Mouse (Mus musculus) ES-Bruce4 (cell line): ENCODE results near the gene Me1.

Source experiments
- EP300 ChIP-seq: IDR thresholded peaks from 2 replicates; pipeline ENCODE4 v1.6.1; 2011; ENCODE audit warnings: low read depth, low read length; ENCODE audit not compliant: insufficient read depth
- POLR2A ChIP-seq: IDR thresholded peaks from one replicate; pipeline ENCODE4 v1.8.1; 2011; ENCODE audit warnings: low read length; ENCODE audit not compliant: insufficient read depth

DNA sequence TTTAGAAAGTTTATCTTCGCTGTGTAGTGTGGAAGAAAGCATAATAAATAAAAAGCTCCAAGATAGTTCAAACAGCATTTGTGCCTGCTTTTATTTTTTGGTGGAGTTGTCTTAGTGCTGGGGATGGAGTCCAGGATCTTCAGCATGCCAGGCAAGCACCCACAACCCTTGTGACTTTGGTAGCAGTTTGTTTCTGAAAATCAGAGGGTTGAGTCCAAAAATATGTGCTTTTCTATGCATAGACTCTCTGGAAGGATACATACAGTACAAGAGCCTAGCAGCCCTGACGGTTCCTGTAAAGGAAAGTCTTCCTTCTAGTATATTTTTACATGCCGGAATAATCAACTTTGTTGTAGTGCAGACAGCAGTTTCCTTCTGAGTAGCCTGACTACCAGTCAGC, 145.0 kb downstream of the Me1 start:
- TF ChIP-seq POLR2A (no peak), EP300 (no peak)
